Mouse (Mus musculus): ENCODE data around the gene U2af1. TPM values are rescaled to one million over a fixed set of nuclear protein-coding genes. Genes with fewer than 3 reads are reported as not detected.
A peak's percentile ranks its signal among the peaks of the same experiment; 100 is the strongest.
"Not testable (repeated sequence)": the region's sequence is repeated elsewhere in the genome, so short reads cannot be mapped to it uniquely, and the experiment has no call there.

The U2af1 gene
- polyA plus RNA-seq, 1 experiment from 2014 or later = 196 TPM

GRCm38 (mm10) chr17:31636277-31636941, 22.3 kb downstream of the U2af1 start:
- 5% methylated on average over 45 of the region's 45 CpGs for WGBS
- peak overlapping the region; percentile 98 for H3K4me2 ChIP-seq
- peak overlapping the region; percentile 50 for H3K27ac ChIP-seq (replicated peaks)
- peak overlapping the region; percentile 58 for H3K4me3 ChIP-seq
- no peaks in the 10 kb centered on the region for H3K36me3 ChIP-seq
- H3K9me3 ChIP-seq = no peaks in the 10 kb centered on the region
- ATAC-seq (ENCODE audit: low FRiP score, low read depth) = no peak; the same call in 1 of the 2 replicates
- H3K9ac ChIP-seq = peak overlapping the region; percentile 42
- H3K4me1 ChIP-seq (replicated peaks) = peaks cover 20% of the 10 kb centered on the region
- H3K27me3 ChIP-seq = peaks cover 15% of the 10 kb centered on the region

GRCm38 (mm10) chr17:31635781-31636180, 22.9 kb downstream of the U2af1 start:
- Histone ChIP-seq H3K4me1 (replicated peaks) (peaks cover 20% of the 10 kb centered on the region), H3K9ac (no peak overlapping the region), H3K27me3 (peaks cover 15% of the 10 kb centered on the region), H3K4me3 (peak overlapping the region; percentile 58), H3K9me3 (no peaks in the 10 kb centered on the region), H3K36me3 (no peaks in the 10 kb centered on the region), H3K27ac (replicated peaks) (no peak overlapping the region), H3K4me2 (peak overlapping the region; percentile 98)
- no peak for ATAC-seq (ENCODE audit: low FRiP score, low read depth)
- WGBS = 59% methylated on average over 11 of the region's 11 CpGs

GRCm38 (mm10) chr17:31634896-31635295, 23.8 kb downstream of the U2af1 start:
- Histone ChIP-seq H3K4me1 (replicated peaks) (peaks cover 20% of the 10 kb centered on the region), H3K36me3 (no peaks in the 10 kb centered on the region), H3K9ac (no peak overlapping the region), H3K27me3 (peaks cover 15% of the 10 kb centered on the region), H3K4me3 (no peak overlapping the region), H3K27ac (replicated peaks) (no peak overlapping the region), H3K4me2 (no peak overlapping the region), H3K9me3 (no peaks in the 10 kb centered on the region)
- WGBS = 69% methylated on average over 5 of the region's 5 CpGs
- no peak for ATAC-seq (ENCODE audit: low FRiP score, low read depth)

- H3K9me3 ChIP-seq = no peaks in the 10 kb centered on the region
- H3K36me3 ChIP-seq = no peaks in the 10 kb centered on the region
- no peak overlapping the region for H3K4me3 ChIP-seq
- ATAC-seq (ENCODE audit: low FRiP score, low read depth) = no peak
- WGBS = 54% methylated on average over 6 of the region's 6 CpGs
- no peak overlapping the region for H3K9ac ChIP-seq
- H3K27me3 ChIP-seq = peaks cover 15% of the 10 kb centered on the region
- peaks cover 20% of the 10 kb centered on the region for H3K4me1 ChIP-seq (replicated peaks)
- H3K4me2 ChIP-seq = no peak overlapping the region
- H3K27ac ChIP-seq (replicated peaks) = no peak overlapping the region
Measured at GRCm38 (mm10) chr17:31633007-31633406, 25.7 kb downstream of the U2af1 start.

GRCm38 (mm10) chr17:31631081-31631800, 27.5 kb downstream of the U2af1 start:
- Histone ChIP-seq H3K27me3 (peaks cover 10% of the 10 kb centered on the region), H3K4me2 (no peak overlapping the region), H3K4me1 (replicated peaks) (peaks cover 4% of the 10 kb centered on the region), H3K9ac (no peak overlapping the region), H3K9me3 (no peaks in the 10 kb centered on the region), H3K4me3 (no peak overlapping the region), H3K27ac (replicated peaks) (no peak overlapping the region), H3K36me3 (no peaks in the 10 kb centered on the region; the same call in 1 of the 2 replicates)
- ATAC-seq (ENCODE audit: low FRiP score, low read depth) = no peak
- 85% methylated on average over 10 of the region's 10 CpGs for WGBS

GRCm38 (mm10) chr17:31627961-31628360, 30.7 kb downstream of the U2af1 start:
- H3K9me3 ChIP-seq = no peaks in the 10 kb centered on the region
- H3K4me1 ChIP-seq (replicated peaks) = no peaks in the 10 kb centered on the region
- no peak overlapping the region for H3K4me3 ChIP-seq
- H3K27me3 ChIP-seq = no peaks in the 10 kb centered on the region
- no peaks in the 10 kb centered on the region; the same call in 1 of the 2 replicates for H3K36me3 ChIP-seq
- no peak overlapping the region for H3K9ac ChIP-seq
- no peak for ATAC-seq (ENCODE audit: low FRiP score, low read depth)
- no peak overlapping the region for H3K4me2 ChIP-seq
- no peak overlapping the region for H3K27ac ChIP-seq (replicated peaks)
- WGBS = 100% methylated on average over 2 of the region's 2 CpGs

GRCm38 (mm10) chr17:31623101-31623500, 35.6 kb downstream of the U2af1 start:
- H3K4me3 ChIP-seq = no peak overlapping the region
- no peaks in the 10 kb centered on the region for H3K9me3 ChIP-seq
- H3K27ac ChIP-seq (replicated peaks) = no peak overlapping the region
- H3K4me1 ChIP-seq (replicated peaks) = no peaks in the 10 kb centered on the region
- H3K27me3 ChIP-seq = no peaks in the 10 kb centered on the region
- WGBS = 95% methylated on average over 4 of the region's 4 CpGs
- ATAC-seq (ENCODE audit: low FRiP score, low read depth) = no peak
- H3K36me3 ChIP-seq = no peaks in the 10 kb centered on the region; the same call in 1 of the 2 replicates
- no peak overlapping the region for H3K9ac ChIP-seq
- H3K4me2 ChIP-seq = no peak overlapping the region

GRCm38 (mm10) chr17:31613086-31613755, 45.5 kb downstream of the U2af1 start:
- Histone ChIP-seq H3K4me2 (no peak overlapping the region), H3K27ac (replicated peaks) (no peak overlapping the region), H3K36me3 (0 out of 2 replicates have a peak, but pooled peaks cover 3% of the 10 kb centered on the region), H3K4me1 (replicated peaks) (no peaks in the 10 kb centered on the region), H3K27me3 (no peaks in the 10 kb centered on the region), H3K9me3 (no peaks in the 10 kb centered on the region), H3K4me3 (no peak overlapping the region), H3K9ac (no peak overlapping the region)
- 83% methylated on average over 4 of the region's 4 CpGs for WGBS
- ATAC-seq (ENCODE audit: low FRiP score, low read depth) = no peak

GRCm38 (mm10) chr17:31609895-31610294, 48.8 kb downstream of the U2af1 start:
- no peaks in the 10 kb centered on the region for H3K4me1 ChIP-seq (replicated peaks)
- no peak overlapping the region for H3K4me3 ChIP-seq
- H3K4me2 ChIP-seq = no peak overlapping the region
- no peaks in the 10 kb centered on the region for H3K9me3 ChIP-seq
- H3K9ac ChIP-seq = no peak overlapping the region
- no peaks in the 10 kb centered on the region for H3K27me3 ChIP-seq
- ATAC-seq (ENCODE audit: low FRiP score, low read depth) = no peak
- peaks cover 6% of the 10 kb centered on the region for H3K36me3 ChIP-seq
- WGBS = 92% methylated on average over 3 of the region's 3 CpGs
- no peak overlapping the region for H3K27ac ChIP-seq (replicated peaks)

- not testable (repeated sequence) for H3K9ac ChIP-seq; H3K27me3 ChIP-seq; H3K27ac ChIP-seq (replicated peaks); H3K4me2 ChIP-seq; H3K4me3 ChIP-seq; H3K4me1 ChIP-seq (replicated peaks); H3K9me3 ChIP-seq; ATAC-seq (ENCODE audit: low FRiP score, low read depth)
- 95% methylated on average over 3 of the region's 3 CpGs for WGBS
- peaks cover 13% of the 10 kb centered on the region for H3K36me3 ChIP-seq
Measured at GRCm38 (mm10) chr17:31609173-31609572, 49.5 kb downstream of the U2af1 start.

- no peak overlapping the region for H3K4me2 ChIP-seq
- 77% methylated on average over 8 of the region's 8 CpGs for WGBS
- no peak overlapping the region for H3K9ac ChIP-seq
- H3K4me1 ChIP-seq (replicated peaks) = no peaks in the 10 kb centered on the region
- H3K4me3 ChIP-seq = no peak overlapping the region
- ATAC-seq (ENCODE audit: low FRiP score, low read depth) = no peak
- H3K9me3 ChIP-seq = no peaks in the 10 kb centered on the region
- no peaks in the 10 kb centered on the region for H3K27me3 ChIP-seq
- H3K27ac ChIP-seq (replicated peaks) = no peak overlapping the region
- H3K36me3 ChIP-seq = peaks cover 28% of the 10 kb centered on the region
Measured at GRCm38 (mm10) chr17:31607256-31607951, 51.3 kb downstream of the U2af1 start.

Measured in hindbrain, embryonic 15.5 days (tissue).